Mouse (Mus musculus) ES-Bruce4 (cell line): ENCODE results near the gene Ntf5. TPM values are rescaled to one million over a fixed set of nuclear protein-coding genes. Genes with fewer than 3 reads are reported as not detected.

Experiments
- H3K27ac ChIP-seq: 2 replicates; pipeline ENCODE4 v1.5.1; 2012; ENCODE audit warnings: low read length, inconsistent platforms; ENCODE audit not compliant: insufficient read depth
- H3K27me3 ChIP-seq: 2 replicates; pipeline ENCODE4 v1.6.1; 2012; ENCODE audit warnings: mild to moderate bottlenecking, low read length, inconsistent platforms; ENCODE audit not compliant: control insufficient read depth, poor library complexity, insufficient read depth, severe bottlenecking
- H3K36me3 ChIP-seq: 2 replicates; pipeline ENCODE4 v1.6.1; 2012; ENCODE audit warnings: inconsistent platforms, mild to moderate bottlenecking, low read length, moderate library complexity; ENCODE audit not compliant: control insufficient read depth, poor library complexity, insufficient read depth, severe bottlenecking
- H3K4me1 ChIP-seq: one replicate; pipeline ENCODE4 v1.8.1; 2011; ENCODE audit warnings: low read length; ENCODE audit not compliant: control insufficient read depth, insufficient read depth
- H3K4me3 ChIP-seq: 2 replicates; pipeline ENCODE4 v1.5.1; 2011; ENCODE audit warnings: low read depth, mild to moderate bottlenecking, low read length
- H3K9ac ChIP-seq: 2 replicates; pipeline ENCODE4 v1.6.1; 2012; ENCODE audit warnings: low read depth, mild to moderate bottlenecking, inconsistent platforms; ENCODE audit not compliant: poor library complexity, severe bottlenecking
- H3K9me3 ChIP-seq: replicated peaks from 2 replicates; pipeline ENCODE4 v1.6.1; 2012; ENCODE audit warnings: mild to moderate bottlenecking, low read length, inconsistent platforms; ENCODE audit not compliant: control insufficient read depth, poor library complexity, insufficient read depth, severe bottlenecking
- CTCF ChIP-seq: IDR thresholded peaks from one replicate; pipeline ENCODE4 v1.8.1; 2011; ENCODE audit warnings: low read depth, low read length
- EP300 ChIP-seq: IDR thresholded peaks from 2 replicates; pipeline ENCODE4 v1.6.1; 2011; ENCODE audit warnings: low read depth, low read length; ENCODE audit not compliant: insufficient read depth
- POLR2A ChIP-seq: IDR thresholded peaks from one replicate; pipeline ENCODE4 v1.8.1; 2011; ENCODE audit warnings: low read length; ENCODE audit not compliant: insufficient read depth
- polyA plus RNA-seq: library from polyadenylated mRNA; stranded (reverse); fragments of >200 nt; gene quantifications from 2 replicates; pipeline ENCODE4 v1.2.4, GENCODE M21; 2011; ENCODE audit warnings: low read depth; ENCODE audit not compliant: missing spikeins, insufficient read depth, insufficient read length

Gene Ntf5
- polyA plus RNA-seq, 1 experiment = 5.0 TPM

DNA sequence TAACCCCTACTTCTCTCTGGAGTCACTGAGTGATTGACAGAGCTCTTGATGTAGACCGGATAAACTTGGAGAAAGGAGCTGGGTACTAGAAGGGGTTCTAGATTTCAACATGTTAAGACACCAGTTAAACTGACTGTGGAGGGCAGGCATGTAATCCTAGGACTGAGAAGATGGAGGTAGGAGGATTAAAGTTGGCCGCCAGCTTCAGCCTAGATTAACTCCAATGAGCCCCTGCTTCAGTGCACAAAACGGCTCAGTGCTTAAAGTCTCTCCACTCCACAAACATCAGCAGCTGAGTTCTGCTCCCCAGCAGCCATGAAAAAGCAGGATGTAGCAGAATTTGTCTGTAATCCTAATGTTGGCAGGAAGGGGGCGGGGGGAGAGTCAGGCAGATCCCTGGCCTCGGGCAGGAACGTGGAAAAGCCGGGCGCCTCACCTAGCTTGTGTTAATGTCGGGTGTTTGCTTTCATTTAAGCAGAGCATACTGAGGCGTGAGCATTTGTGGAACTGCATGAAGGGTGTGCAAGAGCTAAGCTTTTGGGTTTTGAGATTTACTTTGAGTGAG is 11.9 kb upstream of the Ntf5 start:
- no peaks in the 10 kb centered on the region for H3K36me3 ChIP-seq
- H3K4me3 ChIP-seq = no peak overlapping the region
- TF ChIP-seq EP300 (no peak), CTCF (no peak), POLR2A (no peak)
- H3K9ac ChIP-seq = peak overlapping the region; percentile 7; the same call in 1 of the 2 replicates
- peak overlapping the region; percentile 30; the same call in 1 of the 2 replicates for H3K27ac ChIP-seq
- H3K4me1 ChIP-seq = peaks cover 9% of the 10 kb centered on the region
- H3K27me3 ChIP-seq = no peaks in the 10 kb centered on the region
- no peaks in the 10 kb centered on the region for H3K9me3 ChIP-seq

DNA sequence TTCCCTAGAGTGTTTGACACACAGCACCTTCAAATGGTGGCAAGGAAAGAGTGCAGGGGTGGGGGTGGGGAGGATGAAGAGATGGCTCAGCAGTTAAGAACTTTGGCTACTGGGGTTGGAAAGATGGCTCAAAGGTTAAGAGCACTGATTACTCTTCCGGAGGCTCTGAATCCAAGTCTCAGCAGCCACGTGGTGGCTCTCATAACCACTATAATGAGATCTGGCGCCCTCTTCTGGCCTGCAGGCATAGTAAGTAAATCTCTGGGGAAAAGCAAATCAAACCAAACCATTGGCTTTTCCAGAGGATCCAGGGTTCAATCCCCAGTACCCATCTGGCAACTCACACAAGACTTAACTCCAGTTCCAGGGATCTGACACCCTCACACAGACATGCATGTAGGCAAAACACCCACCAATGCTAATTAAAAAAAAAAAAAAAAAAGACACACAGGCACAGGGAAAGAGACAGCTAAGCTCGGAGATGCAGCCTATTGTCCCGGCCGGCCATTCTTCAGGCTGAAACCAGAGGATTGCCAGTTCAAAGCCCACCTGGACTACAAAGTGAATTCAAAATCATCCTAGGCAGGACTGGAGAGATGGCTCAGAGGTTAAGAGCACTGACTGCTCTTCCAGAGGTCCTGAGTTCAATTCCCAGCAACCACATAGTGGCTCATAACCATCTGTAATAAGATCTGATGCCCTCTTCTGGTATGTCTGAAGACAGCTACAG is 9.8 kb upstream of the Ntf5 start:
- Histone ChIP-seq H3K9me3 (no peaks in the 10 kb centered on the region), H3K4me3 (no peak overlapping the region), H3K9ac (peak overlapping the region; percentile 44; the same call in 1 of the 2 replicates), H3K27me3 (no peaks in the 10 kb centered on the region), H3K4me1 (peaks cover 2% of the 10 kb centered on the region), H3K36me3 (no peaks in the 10 kb centered on the region), H3K27ac (no peak overlapping the region)
- TF ChIP-seq CTCF = peak; percentile 63
- TF ChIP-seq EP300 = no peak
- TF ChIP-seq POLR2A = no peak

DNA sequence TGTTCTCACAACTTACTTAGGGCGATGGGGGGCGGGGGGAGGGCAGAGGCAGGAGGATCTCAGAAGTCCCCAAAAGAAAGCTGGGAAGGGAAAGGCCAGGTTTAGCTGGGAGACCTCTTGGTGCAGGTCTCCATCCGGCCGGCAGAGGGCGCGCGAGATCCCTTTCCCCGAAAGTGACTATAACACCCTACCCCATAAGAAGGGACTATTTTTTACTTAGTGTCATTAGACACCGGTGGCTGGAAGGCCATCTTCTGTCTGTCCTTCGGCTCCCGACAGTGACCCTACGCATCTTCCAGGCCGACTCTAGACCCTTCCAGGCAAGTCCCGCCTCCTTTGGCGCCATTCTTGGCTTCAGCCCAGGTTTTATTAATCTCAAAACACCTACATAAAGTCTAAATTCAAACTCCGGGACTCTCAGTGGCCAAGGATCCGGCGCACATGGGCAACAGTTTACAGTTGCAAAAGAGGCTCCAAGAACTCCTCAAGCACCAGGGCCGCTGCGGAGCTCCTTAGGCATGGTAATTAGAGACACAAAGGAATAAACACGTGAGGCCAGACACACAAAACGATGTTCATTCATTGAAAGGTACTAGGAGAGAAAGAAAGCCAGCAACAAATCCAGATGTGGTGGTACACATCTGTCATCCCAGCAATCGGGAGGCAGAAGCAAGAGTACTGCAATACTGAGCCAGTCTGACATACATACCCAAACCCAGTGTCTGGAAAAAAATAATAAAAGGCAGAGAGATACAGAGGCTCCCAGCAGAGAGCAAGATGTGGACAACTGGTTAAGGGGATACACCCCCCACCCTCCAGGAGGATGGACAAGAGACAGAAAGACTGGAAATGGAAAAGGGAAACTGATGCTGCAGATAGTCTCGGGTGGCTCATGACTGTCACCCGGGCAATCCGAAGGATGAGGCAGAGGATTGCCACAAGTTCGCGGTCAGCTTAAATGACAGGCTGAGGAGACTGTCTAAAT is 8.1 kb upstream of the Ntf5 start, which contains the start of gene Kcna7:
TSS of gene Kcna7 (plus strand) at position 563 of the 985 bp plus-strand sequence.
- Histone ChIP-seq H3K27me3 (no peaks in the 10 kb centered on the region), H3K9me3 (no peaks in the 10 kb centered on the region), H3K4me1 (no peaks in the 10 kb centered on the region), H3K4me3 (peak within 1 kb of the TSS; percentile 88), H3K36me3 (no peaks in the 10 kb centered on the region), H3K27ac (peak within 1 kb of the TSS; percentile 46), H3K9ac (peak within 1 kb of the TSS; percentile 92)
- TF ChIP-seq CTCF (peak; percentile 87), POLR2A (no peak)

DNA sequence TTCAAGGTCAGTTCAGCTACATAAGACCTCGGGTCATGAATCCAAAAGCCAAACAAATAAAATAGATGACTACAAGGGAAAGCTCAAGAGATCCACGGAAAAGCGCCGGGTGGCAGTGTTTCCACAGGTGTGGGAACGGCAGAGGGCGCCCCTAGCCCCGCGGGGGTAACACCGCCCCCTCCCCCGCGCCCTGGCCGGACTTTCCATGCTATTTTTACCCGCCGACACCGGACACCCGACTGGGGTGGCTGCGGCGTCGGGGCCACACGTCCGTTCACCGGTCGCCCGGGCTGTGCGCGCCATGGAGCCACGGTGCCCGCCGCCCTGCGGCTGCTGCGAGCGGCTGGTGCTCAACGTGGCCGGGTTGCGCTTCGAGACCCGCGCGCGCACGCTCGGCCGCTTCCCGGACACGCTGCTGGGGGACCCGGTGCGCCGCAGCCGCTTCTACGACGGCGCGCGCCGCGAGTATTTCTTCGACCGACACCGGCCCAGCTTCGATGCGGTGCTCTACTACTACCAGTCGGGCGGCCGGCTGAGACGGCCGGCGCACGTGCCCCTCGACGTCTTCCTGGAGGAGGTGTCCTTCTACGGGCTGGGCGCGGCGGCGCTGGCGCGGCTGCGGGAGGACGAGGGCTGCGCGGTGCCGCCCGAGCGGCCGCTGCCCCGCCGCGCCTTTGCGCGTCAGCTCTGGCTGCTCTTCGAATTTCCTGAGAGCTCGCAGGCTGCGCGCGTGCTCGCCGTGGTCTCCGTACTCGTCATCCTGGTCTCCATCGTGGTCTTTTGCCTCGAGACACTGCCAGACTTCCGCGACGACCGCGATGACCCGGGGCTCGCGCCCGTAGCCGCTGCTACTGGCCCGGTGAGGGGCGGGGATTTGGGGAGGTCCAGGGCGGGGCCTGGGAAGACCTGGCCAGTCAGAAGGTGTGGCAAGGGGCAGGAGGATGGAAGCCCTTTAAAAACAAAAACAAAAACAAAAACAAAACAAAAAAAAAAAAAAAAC is 7.0 kb upstream of the Ntf5 start:
- H3K27me3 ChIP-seq = no peaks in the 10 kb centered on the region
- TF ChIP-seq EP300 = no peak
- peak; percentile 16 for TF ChIP-seq POLR2A
- TF ChIP-seq CTCF = peak; percentile 39
- no peak overlapping the region for H3K27ac ChIP-seq
- no peaks in the 10 kb centered on the region for H3K9me3 ChIP-seq
- H3K36me3 ChIP-seq = no peaks in the 10 kb centered on the region
- H3K9ac ChIP-seq = peak overlapping the region; percentile 92
- peak overlapping the region; percentile 88 for H3K4me3 ChIP-seq
- H3K4me1 ChIP-seq = no peaks in the 10 kb centered on the region

DNA sequence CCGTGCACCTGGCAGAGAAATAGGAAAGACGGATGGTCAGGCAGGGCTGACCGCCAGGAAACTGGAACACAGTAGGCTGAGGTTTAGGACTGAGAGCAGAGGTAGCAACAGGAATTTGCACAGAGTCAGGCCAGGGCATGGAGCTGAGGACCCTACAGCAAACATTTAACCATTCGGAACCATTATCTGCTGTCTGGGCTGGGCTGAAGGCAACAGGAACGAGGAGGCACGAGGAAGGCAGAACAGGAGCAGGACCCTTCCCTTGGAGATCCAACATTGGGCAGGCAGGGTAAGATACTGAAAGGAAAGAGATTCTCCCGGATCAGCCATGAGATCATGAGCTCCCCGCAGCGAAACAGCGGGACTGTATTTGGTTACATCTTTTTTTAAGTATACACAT is 5.7 kb upstream of the Ntf5 start:
- Histone ChIP-seq H3K36me3 (no peaks in the 10 kb centered on the region), H3K9me3 (no peaks in the 10 kb centered on the region), H3K4me3 (no peak overlapping the region), H3K9ac (no peak overlapping the region), H3K27ac (no peak overlapping the region), H3K27me3 (no peaks in the 10 kb centered on the region), H3K4me1 (peaks cover 2% of the 10 kb centered on the region)
- no peak for TF ChIP-seq POLR2A
- no peak for TF ChIP-seq EP300
- no peak for TF ChIP-seq CTCF
